Mouse (Mus musculus) CH12.LX (cell line): ENCODE measurements around the gene Btbd6. TPM values are rescaled to one million over a fixed set of nuclear protein-coding genes. Genes with fewer than 3 reads are reported as not detected.

ENCODE experiments used
- DNase-seq: peaks from one replicate; pipeline ENCODE4 v3.0.0-alpha.2; 2013; ENCODE audit errors: extremely low read depth
- H3K27ac ChIP-seq: 2 replicates; pipeline ENCODE4 v1.5.1; 2012; ENCODE audit warnings: low read depth, mild to moderate bottlenecking, control low read depth, moderate library complexity; ENCODE audit not compliant: insufficient read depth
- H3K27me3 ChIP-seq: replicated peaks from 2 replicates; pipeline ENCODE3; 2012; ENCODE audit warnings: inconsistent platforms
- H3K36me3 ChIP-seq, 2 experiments: replicated peaks in 1 of 2; 2 replicates each; pipeline versions ENCODE3 to v1.6.1; 2012; ENCODE audit warnings: inconsistent platforms in 1 of 2, low read length in 1 of 2, mild to moderate bottlenecking in 1 of 2, mixed read lengths in 1 of 2, moderate library complexity in 1 of 2; ENCODE audit not compliant: control insufficient read depth in 1 of 2, insufficient read depth in 1 of 2
- H3K4me1 ChIP-seq, 2 experiments: 2 replicates each; pipeline ENCODE4 v1.6.1; 2012; ENCODE audit warnings: inconsistent platforms in 1 of 2, moderate library complexity in 1 of 2; ENCODE audit not compliant: insufficient read depth in 2 of 2, control insufficient read depth in 1 of 2
- H3K4me2 ChIP-seq: 2 replicates; pipeline ENCODE4 v1.6.1; 2012; ENCODE audit warnings: low read depth, mild to moderate bottlenecking, control low read depth; ENCODE audit not compliant: poor library complexity, insufficient read depth, severe bottlenecking
- H3K4me3 ChIP-seq, 3 experiments: fragments of 150-350 bp in 1 of 3; sonication (generic) in 1 of 3; replicated peaks in 1 of 3; 2 replicates each; pipeline versions ENCODE3 to v1.5.1; 2011 to 2012; ENCODE audit warnings: low read depth in 2 of 3, low read length in 2 of 3, mild to moderate bottlenecking in 2 of 3, moderate library complexity in 2 of 3, control low read depth in 1 of 3, improper control_type of control experiment in 1 of 3, inconsistent platforms in 1 of 3, mixed read lengths in 1 of 3; ENCODE audit not compliant: poor library complexity in 1 of 3
- H3K79me2 ChIP-seq: replicated peaks from 2 replicates; pipeline ENCODE4 v1.6.1; 2012; ENCODE audit warnings: mild to moderate bottlenecking, moderate library complexity; ENCODE audit not compliant: control insufficient read depth, poor library complexity, insufficient read depth, severe bottlenecking; ENCODE audit errors: extremely low read depth
- H3K9ac ChIP-seq: 2 replicates; pipeline ENCODE4 v1.6.1; 2012; ENCODE audit warnings: low read depth, mild to moderate bottlenecking, control low read depth, moderate library complexity; ENCODE audit not compliant: insufficient read depth
- H3K9me3 ChIP-seq: replicated peaks from 2 replicates; pipeline ENCODE3; 2012; ENCODE audit warnings: low read length, inconsistent platforms, mixed read lengths
- BHLHE40 ChIP-seq: IDR thresholded peaks from 2 replicates; pipeline ENCODE4 v1.6.1; 2011; ENCODE audit warnings: mild to moderate bottlenecking, low read depth, low read length, improper control_type of control experiment
- CTCF ChIP-seq, 2 experiments: IDR thresholded peaks in 1 of 2; conservative IDR thresholded peaks in 1 of 2; 2 replicates each; pipeline ENCODE4 v1.5.1; 2011 to 2012; ENCODE audit warnings: low read depth in 2 of 2, low read length in 2 of 2, improper control_type of control experiment in 1 of 2, inconsistent platforms in 1 of 2, mild to moderate bottlenecking in 1 of 2, moderate library complexity in 1 of 2
- E2F4 ChIP-seq: IDR thresholded peaks from 2 replicates; pipeline ENCODE4 v1.6.1; 2011; ENCODE audit warnings: low read depth, low read length, improper control_type of control experiment; ENCODE audit not compliant: insufficient replicate concordance
- EP300 ChIP-seq: IDR thresholded peaks from 2 replicates; pipeline ENCODE4 v1.6.1; 2011; ENCODE audit warnings: low read length, improper control_type of control experiment
- ETS1 ChIP-seq: conservative IDR thresholded peaks from 2 replicates; pipeline ENCODE4 v1.6.1; 2012; ENCODE audit warnings: low read depth, mild to moderate bottlenecking, inconsistent platforms, low read length, improper control_type of control experiment, moderate library complexity
- GABPA ChIP-seq: IDR thresholded peaks from 2 replicates; pipeline ENCODE4 v1.6.1; 2012; ENCODE audit warnings: low read depth, low read length, improper control_type of control experiment, inconsistent platforms; ENCODE audit not compliant: insufficient replicate concordance
- HCFC1 ChIP-seq: IDR thresholded peaks from 2 replicates; pipeline ENCODE4 v1.6.1; 2012; ENCODE audit warnings: low read depth, mild to moderate bottlenecking, inconsistent platforms, low read length, improper control_type of control experiment
- IRF4 ChIP-seq: IDR thresholded peaks from 2 replicates; pipeline ENCODE4 v1.6.1; 2014; ENCODE audit warnings: low read depth, mild to moderate bottlenecking, inconsistent platforms, low read length, improper control_type of control experiment
- JUN ChIP-seq: IDR thresholded peaks from 2 replicates; pipeline ENCODE4 v1.6.1; 2011; ENCODE audit warnings: low read depth, mild to moderate bottlenecking, low read length, improper control_type of control experiment, moderate library complexity; ENCODE audit not compliant: insufficient read depth
- KAT2A ChIP-seq: IDR thresholded peaks from 2 replicates; pipeline ENCODE4 v1.6.1; 2012; ENCODE audit warnings: low read length, improper control_type of control experiment, inconsistent platforms; ENCODE audit not compliant: insufficient replicate concordance
- MAFK ChIP-seq: IDR thresholded peaks from 2 replicates; pipeline ENCODE4 v1.6.1; 2011; ENCODE audit warnings: low read length, improper control_type of control experiment; ENCODE audit not compliant: insufficient replicate concordance
- MAZ ChIP-seq: IDR thresholded peaks from 2 replicates; pipeline ENCODE4 v1.6.1; 2012; ENCODE audit warnings: low read depth, mild to moderate bottlenecking, inconsistent platforms, low read length, improper control_type of control experiment, moderate library complexity
- MEF2A ChIP-seq: IDR thresholded peaks from 2 replicates; pipeline ENCODE4 v1.6.1; 2014; ENCODE audit warnings: low read depth, mild to moderate bottlenecking, inconsistent platforms, low read length, improper control_type of control experiment, borderline replicate concordance
- MXI1 ChIP-seq: IDR thresholded peaks from 2 replicates; pipeline ENCODE4 v1.6.1; 2011; ENCODE audit warnings: mild to moderate bottlenecking, low read depth, low read length, improper control_type of control experiment
- MYC ChIP-seq: IDR thresholded peaks from 2 replicates; pipeline ENCODE4 v1.6.1; 2011; ENCODE audit warnings: low read depth, mild to moderate bottlenecking, improper control_type of control experiment, low read length
- NELFE ChIP-seq: IDR thresholded peaks from 2 replicates; pipeline ENCODE4 v1.6.1; 2011; ENCODE audit warnings: low read depth, low read length, improper control_type of control experiment
- NRF1 ChIP-seq: IDR thresholded peaks from 2 replicates; pipeline ENCODE4 v1.6.1; 2014; ENCODE audit warnings: low read depth, mild to moderate bottlenecking, inconsistent platforms, low read length, improper control_type of control experiment, moderate library complexity
- PAX5 ChIP-seq: IDR thresholded peaks from 2 replicates; pipeline ENCODE4 v1.6.1; 2012; ENCODE audit warnings: low read length, inconsistent platforms, mixed read lengths
- POLR2A ChIP-seq: IDR thresholded peaks from 2 replicates; pipeline ENCODE4 v1.6.1; 2011; ENCODE audit warnings: low read depth, mild to moderate bottlenecking, improper control_type of control experiment, low read length
- POLR2AphosphoS2 ChIP-seq: IDR thresholded peaks from 2 replicates; pipeline ENCODE4 v1.6.1; 2011; ENCODE audit warnings: low read depth, low read length, improper control_type of control experiment
- RAD21 ChIP-seq: IDR thresholded peaks from 2 replicates; pipeline ENCODE4 v1.6.1; 2011; ENCODE audit warnings: low read depth, mild to moderate bottlenecking, low read length, improper control_type of control experiment, moderate library complexity
- RCOR1 ChIP-seq: conservative IDR thresholded peaks from 2 replicates; pipeline ENCODE4 v1.6.1; 2012; ENCODE audit warnings: low read depth, mild to moderate bottlenecking, inconsistent platforms, low read length, improper control_type of control experiment
- SIN3A ChIP-seq: IDR thresholded peaks from 2 replicates; pipeline ENCODE4 v1.6.1; 2012; ENCODE audit warnings: low read length, improper control_type of control experiment, inconsistent platforms
- SMC3 ChIP-seq: IDR thresholded peaks from 2 replicates; pipeline ENCODE4 v1.6.1; 2011; ENCODE audit warnings: low read depth, low read length, improper control_type of control experiment
- UBTF ChIP-seq: IDR thresholded peaks from 2 replicates; pipeline ENCODE4 v1.6.1; 2012; ENCODE audit warnings: low read depth, mild to moderate bottlenecking, inconsistent platforms, low read length, improper control_type of control experiment, moderate library complexity
- USF1 ChIP-seq: IDR thresholded peaks from 2 replicates; pipeline ENCODE4 v1.6.1; 2014; ENCODE audit warnings: low read depth, mild to moderate bottlenecking, inconsistent platforms, low read length, improper control_type of control experiment
- ZKSCAN1 ChIP-seq: IDR thresholded peaks from 2 replicates; pipeline ENCODE4 v1.6.1; 2012; ENCODE audit warnings: low read depth, inconsistent platforms, low read length, improper control_type of control experiment, borderline replicate concordance
- ZMIZ1 ChIP-seq: IDR thresholded peaks from 2 replicates; pipeline ENCODE4 v1.6.1; 2012; ENCODE audit warnings: low read depth, mild to moderate bottlenecking, inconsistent platforms, low read length, improper control_type of control experiment
- ZNF384 ChIP-seq: IDR thresholded peaks from 2 replicates; pipeline ENCODE4 v1.6.1; 2012; ENCODE audit warnings: low read depth, low read length, improper control_type of control experiment, inconsistent platforms
- dilution Hi-C: fragments of 300-500 bp; cut with MboI; formaldehyde crosslinking; loops from 2 replicates; pipeline ENCODE4 v1.14.3; 2020; ENCODE audit warnings: low sequenced_read_pairs; ENCODE audit not compliant: extremely low pct_unique_long_range_greater_than_20kb, extremely low pct_ligation_motif_present
- in situ Hi-C: fragments of 300-500 bp; cut with MboI; formaldehyde crosslinking; loops from 3 replicates; pipeline ENCODE4 v1.14.3; 2019; ENCODE audit warnings: low sequenced_read_pairs, low pct_ligation_motif_present, low pct_unique_long_range_greater_than_20kb, mixed read lengths
- polyA plus RNA-seq: library from polyadenylated mRNA; unstranded; fragments of >175 nt; gene quantifications from 2 replicates; pipeline ENCODE4 v1.2.1, GENCODE M21; 2012; ENCODE audit warnings: low read depth; ENCODE audit not compliant: insufficient read length
- total RNA-seq, 2 experiments: library from RNA; depleted of rRNA; stranded (reverse); fragments of 300-350 nt in 1 of 2; fragments of >200 nt in 1 of 2; gene quantifications; 2 replicates each; pipeline ENCODE4 v1.2.3; 2012 to 2014

Gene Btbd6
- total and polyA plus RNA-seq, 3 experiments = 5.6 to 11.9 (median 9.9) TPM

GRCm38 (mm10) chr12:112952926-112953565 lies 23.2 kb upstream of the Btbd6 start:
- Histone ChIP-seq H3K9me3 (no peaks in the 10 kb centered on the region), H3K4me2 (no peak overlapping the region), H3K4me3 (no peak overlapping the region), H3K9ac (no peak overlapping the region), H3K79me2 (no peaks in the 10 kb centered on the region), H3K27me3 (peaks cover 32% of the 10 kb centered on the region), H3K4me1 (peaks cover 3 to 8% of the 10 kb centered on the region in 2 experiments; a peak in 3 of 4 replicates), H3K36me3 (peaks cover 0 to 30% of the 10 kb centered on the region in 2 experiments), H3K27ac (no peak overlapping the region)
- TF ChIP-seq CTCF (conservative IDR thresholded peaks at IDR 0.05 in 1 of 2, IDR thresholded peaks at IDR 0.05 in 1 of 2; ENCODE audit: low read depth in 2 of 2, low read length in 2 of 2) (no peak), ZKSCAN1 (no peak), POLR2A (no peak), ZMIZ1 (no peak), E2F4 (no peak)
- dilution Hi-C loops (no loop called here), in situ Hi-C loops (no loop called here)
- no peak for DNase-seq

GRCm38 (mm10) chr12:112955800-112956199 lies 20.5 kb upstream of the Btbd6 start:
- TF ChIP-seq GABPA (no peak), ZNF384 (no peak), RAD21 (peak; percentile 37), ZKSCAN1 (no peak), SIN3A (no peak), RCOR1 (no peak), HCFC1 (no peak), IRF4 (no peak), PAX5 (no peak), POLR2AphosphoS2 (no peak), KAT2A (no peak), SMC3 (peak; percentile 81), E2F4 (no peak), EP300 (no peak), BHLHE40 (no peak), UBTF (no peak), NRF1 (0 out of 2 replicates have a peak, but pooled peaks have one; percentile 8), CTCF (conservative IDR thresholded peaks at IDR 0.05 in 1 of 2, IDR thresholded peaks at IDR 0.05 in 1 of 2; ENCODE audit: low read depth in 2 of 2, low read length in 2 of 2) (peak; percentile 85 to 90), POLR2A (no peak), NELFE (no peak), MAZ (no peak), MEF2A (no peak), MYC (no peak), MAFK (no peak), USF1 (no peak), JUN (no peak), MXI1 (no peak), ETS1 (no peak)
- H3K4me2 ChIP-seq = no peak overlapping the region
- dilution Hi-C loops (no loop called here), in situ Hi-C loops (no loop called here)
- H3K27me3 ChIP-seq = peaks cover 6% of the 10 kb centered on the region
- H3K9me3 ChIP-seq = no peaks in the 10 kb centered on the region
- peaks cover 14 to 53% of the 10 kb centered on the region in 2 experiments for H3K36me3 ChIP-seq
- H3K4me3 ChIP-seq = no peak overlapping the region
- H3K27ac ChIP-seq = no peak overlapping the region
- H3K4me1 ChIP-seq = peaks cover 0 to 1% of the 10 kb centered on the region in 2 experiments; a peak in 3 of 4 replicates
- H3K79me2 ChIP-seq = no peaks in the 10 kb centered on the region
- DNase-seq = peak; percentile 60
- H3K9ac ChIP-seq = no peak overlapping the region
